Mouse (Mus musculus) midbrain, embryonic 11.5 days (tissue): Measurements from ENCODE around the gene Hs3st1. TPM values are rescaled to one million over a fixed set of nuclear protein-coding genes. Genes with fewer than 3 reads are reported as not detected.

Source experiments
- ATAC-seq: fragments of 200-750 bp; cut with Nextera tagmentation; 2 replicates; pipeline ENCODE4 v1.8.0; 2017; ENCODE audit warnings: moderate TSS enrichment, moderate library complexity; ENCODE audit not compliant: low FRiP score
- DNase-seq: peaks from one replicate; pipeline ENCODE4 v3.0.0; 2015; ENCODE audit warnings: low spot score; ENCODE audit errors: missing footprints
- H3K27ac ChIP-seq: fragments of 300-500 bp; sonication (generic); 2 replicates; pipeline ENCODE4 v1.5.1; 2014; ENCODE audit warnings: low read depth, low read length
- H3K27me3 ChIP-seq: fragments of 300-500 bp; sonication (generic); 2 replicates; pipeline ENCODE4 v1.6.1; 2014; ENCODE audit warnings: mild to moderate bottlenecking, low read length, moderate library complexity, mixed read lengths; ENCODE audit not compliant: control insufficient read depth, insufficient read depth
- H3K36me3 ChIP-seq: fragments of 300-500 bp; sonication (generic); 2 replicates; pipeline ENCODE4 v1.6.1; 2014; ENCODE audit warnings: mild to moderate bottlenecking, low read length, moderate library complexity, mixed read lengths; ENCODE audit not compliant: control insufficient read depth, insufficient read depth
- H3K4me1 ChIP-seq: fragments of 300-500 bp; sonication (generic); 2 replicates; pipeline ENCODE4 v1.6.1; 2014; ENCODE audit warnings: low read length; ENCODE audit not compliant: control insufficient read depth, insufficient read depth
- H3K4me2 ChIP-seq: fragments of 300-500 bp; sonication (generic); 2 replicates; pipeline ENCODE4 v1.6.1; 2014; ENCODE audit warnings: mild to moderate bottlenecking, moderate library complexity
- H3K4me3 ChIP-seq: fragments of 300-500 bp; sonication (generic); 2 replicates; pipeline ENCODE4 v1.5.1; 2014; ENCODE audit warnings: low read depth, low read length
- H3K9ac ChIP-seq: fragments of 300-500 bp; sonication (generic); 2 replicates; pipeline ENCODE4 v1.6.1; 2014; ENCODE audit warnings: low read length
- H3K9me3 ChIP-seq: fragments of 300-500 bp; sonication (generic); 2 replicates; pipeline ENCODE4 v1.6.1; 2016; ENCODE audit warnings: low read length; ENCODE audit not compliant: control insufficient read depth
- WGBS: fragments of 180-500 bp; shearing (Covaris S2); extraction: QIAGEN DNeasy Blood & Tissue Kit; methylation state at CpG from one replicate; pipeline ENCODE4 v1.1.7; 2014; 5-methylcytosine and 5-hydroxymethylcytosine counted together
- polyA plus RNA-seq: library from polyadenylated mRNA; unstranded; fragments of >200 nt; fragmentation: Nextera tagmentation; extraction: Ambion mirVana; gene quantifications from 2 replicates; pipeline ENCODE4 v1.2.1, GENCODE M21; 2014

Gene Hs3st1
- polyA plus RNA-seq, 1 experiment from 2014 or later, result 11.6 TPM

GRCm38 (mm10) chr5:39615202-39615601 lies 140.1 kb downstream of the Hs3st1 start:
- Histone ChIP-seq H3K4me3 (no peak overlapping the region), H3K27ac (no peak overlapping the region), H3K4me1 (no peaks in the 10 kb centered on the region), H3K9me3 (no peaks in the 10 kb centered on the region), H3K36me3 (no peaks in the 10 kb centered on the region), H3K9ac (no peak overlapping the region), H3K27me3 (no peaks in the 10 kb centered on the region), H3K4me2 (no peak overlapping the region)
- peak; percentile 47 for DNase-seq
- ATAC-seq, result no peak
- WGBS, result 89% methylated on average over 7 of the region's 7 CpGs

DNA sequence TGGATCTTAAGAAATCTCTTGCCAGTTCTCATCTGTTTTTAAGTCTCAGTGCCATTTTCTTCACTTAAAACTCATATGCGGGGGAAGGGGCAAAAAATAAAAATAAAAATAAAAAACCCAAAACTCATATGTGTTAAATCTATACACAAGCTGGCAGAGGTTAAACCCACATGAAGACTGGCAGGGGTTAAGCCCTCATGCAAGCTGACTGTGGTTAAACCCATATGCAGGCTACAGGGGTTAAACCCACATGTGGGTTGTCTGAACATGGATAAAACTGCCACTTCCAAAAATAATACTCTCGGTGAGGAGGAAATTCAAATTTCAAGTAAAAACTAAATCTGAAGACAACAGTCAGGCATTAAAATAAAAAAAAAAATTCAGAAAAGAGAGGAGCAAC lies 141.7 kb downstream of the Hs3st1 start:
- Histone ChIP-seq H3K4me1 (no peaks in the 10 kb centered on the region), H3K9me3 (no peaks in the 10 kb centered on the region), H3K9ac (no peak overlapping the region), H3K36me3 (no peaks in the 10 kb centered on the region), H3K4me3 (no peak overlapping the region), H3K4me2 (no peak overlapping the region), H3K27ac (no peak overlapping the region), H3K27me3 (no peaks in the 10 kb centered on the region)
- DNase-seq (peak; percentile 56), ATAC-seq (no peak)
- 82% methylated on average over 2 of the region's 2 CpGs for WGBS

DNA sequence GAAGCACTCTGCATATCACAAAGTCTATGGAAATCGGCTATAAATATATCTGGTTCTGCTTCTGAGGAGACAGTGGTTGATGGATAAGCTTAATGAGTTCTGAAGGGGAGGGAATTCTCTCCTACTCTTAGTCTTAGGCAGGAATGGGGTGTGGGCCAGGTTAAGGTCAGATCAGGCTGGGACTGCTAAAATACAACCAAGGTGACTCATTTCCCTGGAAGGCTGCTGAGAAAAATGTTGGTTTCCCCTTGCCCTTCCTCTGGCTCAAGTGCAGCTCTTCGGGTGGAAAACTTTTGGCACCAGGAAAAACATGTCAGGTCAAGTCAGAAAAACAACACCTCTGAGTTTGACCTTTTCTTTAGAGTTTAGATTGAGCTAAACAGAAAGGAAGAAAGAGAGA lies 143.0 kb downstream of the Hs3st1 start:
- no peak overlapping the region for H3K4me3 ChIP-seq

GRCm38 (mm10) chr5:39608260-39608659 lies 147.0 kb downstream of the Hs3st1 start:
- no peak overlapping the region for H3K4me3 ChIP-seq

More for the DNA sequence above, 143.0 kb downstream of the Hs3st1 start:
- Histone ChIP-seq H3K36me3 (no peaks in the 10 kb centered on the region), H3K9me3 (no peaks in the 10 kb centered on the region), H3K4me2 (no peak overlapping the region), H3K4me1 (no peaks in the 10 kb centered on the region), H3K27ac (no peak overlapping the region), H3K9ac (no peak overlapping the region), H3K27me3 (no peaks in the 10 kb centered on the region)
- DNase-seq, result no peak
- WGBS, result 78% methylated on average over 2 of the region's 2 CpGs
- ATAC-seq, result no peak

DNA sequence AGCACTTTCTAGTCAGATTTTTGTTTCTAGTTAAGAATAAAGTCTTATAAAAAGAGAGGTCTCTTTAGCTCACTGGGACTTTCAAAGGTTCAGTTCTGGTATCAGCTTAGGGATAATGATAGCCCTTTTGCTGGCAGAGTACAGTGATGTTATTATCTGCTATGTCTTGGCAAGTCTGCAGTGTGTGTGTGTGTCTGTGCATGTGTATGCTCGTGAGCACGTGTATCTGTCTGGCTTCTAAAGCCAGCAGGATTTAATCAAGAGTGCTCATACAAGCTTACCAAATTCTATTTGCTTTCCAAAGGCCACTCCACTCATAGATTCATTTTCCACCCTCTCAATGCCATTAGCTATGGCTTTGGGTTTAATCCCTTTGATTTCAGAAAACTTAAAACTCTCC lies 160.5 kb downstream of the Hs3st1 start:
- Histone ChIP-seq H3K27me3 (no peaks in the 10 kb centered on the region), H3K27ac (no peak overlapping the region), H3K4me2 (no peak overlapping the region), H3K9ac (no peak overlapping the region), H3K4me3 (no peak overlapping the region), H3K36me3 (no peaks in the 10 kb centered on the region), H3K4me1 (no peaks in the 10 kb centered on the region), H3K9me3 (no peaks in the 10 kb centered on the region)
- WGBS, result 82% methylated on average over 2 of the region's 2 CpGs
- ATAC-seq (no peak), DNase-seq (no peak)

More at GRCm38 (mm10) chr5:39608260-39608659, 147.0 kb downstream of the Hs3st1 start:
- DNase-seq, result peak; percentile 41
- Histone ChIP-seq H3K4me1 (no peaks in the 10 kb centered on the region), H3K9ac (no peak overlapping the region), H3K27me3 (no peaks in the 10 kb centered on the region), H3K27ac (no peak overlapping the region), H3K36me3 (no peaks in the 10 kb centered on the region), H3K4me2 (no peak overlapping the region), H3K9me3 (no peaks in the 10 kb centered on the region)
- no peak for ATAC-seq
- WGBS, result 89% methylated on average over 1 of the region's 1 CpGs
